Mouse (Mus musculus): ENCODE data around the gene Ghr.

DNA sequence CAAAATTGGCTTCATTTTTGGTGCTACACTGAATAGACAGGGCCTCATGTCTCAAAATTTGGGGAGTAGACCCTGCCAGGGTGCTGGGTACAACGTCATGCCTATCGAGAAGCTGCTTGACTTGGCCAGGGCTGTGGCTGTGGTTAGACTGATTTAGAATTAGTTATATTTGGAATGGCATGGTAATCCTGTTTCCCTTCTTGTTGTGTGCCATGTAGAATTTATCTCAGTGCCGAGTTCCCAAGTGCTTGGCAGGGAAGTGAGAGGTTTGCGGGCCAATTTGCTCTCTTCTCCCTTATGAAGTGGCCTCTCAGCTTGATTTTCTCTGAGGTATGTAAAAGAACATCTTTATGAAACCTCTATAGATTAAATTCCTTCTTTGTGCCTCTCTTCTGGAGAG, 250.8 kb downstream of the Ghr start:
- TF ChIP-seq USF1 (IDR thresholded peaks at IDR 0.05; ENCODE audit: low read depth) (no peak), MYOD1 (IDR thresholded peaks at IDR 0.05; ENCODE audit: control insufficient read depth in 1 of 3, insufficient read length in 2 of 3, low read depth in 2 of 3) (no peak), SRF (IDR thresholded peaks at IDR 0.05; ENCODE audit: control insufficient read depth, insufficient read length, low read depth) (no peak), TCF3 (IDR thresholded peaks at IDR 0.05; ENCODE audit: insufficient read length, low read depth) (no peak), POLR2A (IDR thresholded peaks at IDR 0.05; ENCODE audit: insufficient read length, low read depth) (no peak), CEBPB (IDR thresholded peaks at IDR 0.05; ENCODE audit: insufficient read depth, poor library complexity, severe bottlenecking) (no peak), TCF12 (IDR thresholded peaks at IDR 0.05; ENCODE audit: insufficient read depth, poor library complexity, severe bottlenecking) (no peak), MAX (IDR thresholded peaks at IDR 0.05; ENCODE audit: low read depth) (no peak), E2F4 (IDR thresholded peaks at IDR 0.05; ENCODE audit: insufficient read depth) (no peak), POLR2AphosphoS2 (IDR thresholded peaks at IDR 0.05; ENCODE audit: insufficient read length, low read depth) (no peak), MYOG (IDR thresholded peaks at IDR 0.05; ENCODE audit: control insufficient read depth in 1 of 3, insufficient read depth in 1 of 3, insufficient read length in 2 of 3, low read depth in 2 of 3) (no peak), REST (IDR thresholded peaks at IDR 0.05; ENCODE audit: insufficient read depth, insufficient read length) (no peak)

Data from myocyte (in vitro differentiated cells).